Mouse (Mus musculus): ENCODE data around the gene Hddc3. TPM values are rescaled to one million over a fixed set of nuclear protein-coding genes. Genes with fewer than 3 reads are reported as not detected.

Gene Hddc3
- polyA plus RNA-seq (2016; fragmentation: Nextera tagmentation; extraction: Ambion mirVana) = 5.1 and 6.8 TPM in 2 replicates

GRCm38 (mm10) chr7:80342858-80343257 is at the start of gene Hddc3:
Hddc3 (plus strand) TSS chr7:80343104.
- 1% methylated on average over 25 of the region's 25 CpGs for WGBS (ENCODE audit: insufficient replicate concordance)
- H3K27ac ChIP-seq = peak within 1 kb of the TSS; percentile 70
- no peaks in the 10 kb centered on the region for H3K27me3 ChIP-seq (replicated peaks)
- peak within 1 kb of the TSS; percentile 66 for H3K4me3 ChIP-seq
- H3K9me3 ChIP-seq (replicated peaks) = no peaks in the 10 kb centered on the region
- peaks cover 9% of the 10 kb centered on the region for H3K36me3 ChIP-seq
- H3K4me1 ChIP-seq = peaks cover 55% of the 10 kb centered on the region
- peak within 1 kb of the TSS; percentile 76 for H3K9ac ChIP-seq
- H3K4me2 ChIP-seq = peak within 1 kb of the TSS; percentile 73
- ATAC-seq = peak; percentile 14; the same call in 1 of the 2 replicates

- Histone ChIP-seq H3K36me3 (peaks cover 53% of the 10 kb centered on the region), H3K27ac (peak within 1 kb of the TSS; percentile 93), H3K4me1 (peaks cover 61% of the 10 kb centered on the region), H3K9ac (peak within 1 kb of the TSS; percentile 95), H3K4me2 (peak within 1 kb of the TSS; percentile 71), H3K9me3 (replicated peaks) (no peaks in the 10 kb centered on the region), H3K27me3 (replicated peaks) (no peaks in the 10 kb centered on the region), H3K4me3 (peak within 1 kb of the TSS; percentile 89)
- ATAC-seq = peak; percentile 99
- WGBS (ENCODE audit: insufficient replicate concordance) = under 1% methylated on average over 52 of the region's 52 CpGs
These were observed 48.7 kb upstream of the Hddc3 start, which contains the start of gene Prc1 for GRCm38 (mm10) chr7:80294062-80294763. Prc1 (plus strand) TSS chr7:80294450.

- peak; percentile 30; the same call in 1 of the 2 replicates for ATAC-seq
- WGBS (ENCODE audit: insufficient replicate concordance) = 8% methylated on average over 37 of the region's 37 CpGs
- Histone ChIP-seq H3K27me3 (replicated peaks) (no peaks in the 10 kb centered on the region), H3K36me3 (peaks cover 56% of the 10 kb centered on the region), H3K4me2 (peak overlapping the region; percentile 71), H3K4me1 (peaks cover 69% of the 10 kb centered on the region), H3K27ac (peak overlapping the region; percentile 89), H3K9ac (peak overlapping the region; percentile 95), H3K4me3 (peak overlapping the region; percentile 89), H3K9me3 (replicated peaks) (no peaks in the 10 kb centered on the region)
These were observed 47.9 kb upstream of the Hddc3 start for GRCm38 (mm10) chr7:80294764-80295648.

DNA sequence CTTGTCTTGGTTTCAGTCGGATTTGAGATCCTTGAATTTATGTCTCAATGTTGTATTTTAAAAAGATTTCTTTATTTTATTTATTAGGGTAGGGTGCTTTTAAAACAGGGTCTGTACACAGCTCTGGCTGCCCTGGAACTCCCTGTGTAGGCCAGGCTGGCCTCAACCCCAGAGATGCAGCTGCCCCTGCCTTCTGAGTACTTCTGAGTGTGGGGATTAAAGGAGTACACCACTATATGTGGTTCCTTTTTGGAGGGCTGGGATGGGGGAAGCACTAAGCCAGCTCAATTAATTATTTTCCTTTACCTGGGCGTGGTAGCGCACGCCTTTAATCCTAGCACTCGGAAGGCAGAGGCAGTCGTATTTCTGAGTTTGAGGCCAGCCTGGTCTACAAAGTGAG is 46.4 kb upstream of the Hddc3 start:
- Histone ChIP-seq H3K4me1 (peaks cover 70% of the 10 kb centered on the region), H3K36me3 (peaks cover 57% of the 10 kb centered on the region)

GRCm38 (mm10) chr7:80297041-80297440 is 45.9 kb upstream of the Hddc3 start:
- Histone ChIP-seq H3K4me2 (peak overlapping the region; percentile 71), H3K27me3 (replicated peaks) (no peaks in the 10 kb centered on the region), H3K9me3 (replicated peaks) (no peaks in the 10 kb centered on the region), H3K9ac (peak overlapping the region; percentile 95), H3K27ac (no peak overlapping the region; the same call in 1 of the 2 replicates), H3K4me1 (peaks cover 70% of the 10 kb centered on the region), H3K4me3 (peak overlapping the region; percentile 89), H3K36me3 (peaks cover 63% of the 10 kb centered on the region)
- no peak for ATAC-seq
- WGBS (ENCODE audit: insufficient replicate concordance) = 92% methylated on average over 3 of the region's 3 CpGs

More for the DNA sequence above, 46.4 kb upstream of the Hddc3 start:
- H3K9me3 ChIP-seq (replicated peaks) = no peaks in the 10 kb centered on the region
- peak overlapping the region; percentile 71 for H3K4me2 ChIP-seq
- no peaks in the 10 kb centered on the region for H3K27me3 ChIP-seq (replicated peaks)
- peak overlapping the region; percentile 95 for H3K9ac ChIP-seq
- peak overlapping the region; percentile 89 for H3K4me3 ChIP-seq
- ATAC-seq = no peak
- no peak overlapping the region for H3K27ac ChIP-seq
- WGBS (ENCODE audit: insufficient replicate concordance) = 83% methylated on average over 6 of the region's 6 CpGs

DNA sequence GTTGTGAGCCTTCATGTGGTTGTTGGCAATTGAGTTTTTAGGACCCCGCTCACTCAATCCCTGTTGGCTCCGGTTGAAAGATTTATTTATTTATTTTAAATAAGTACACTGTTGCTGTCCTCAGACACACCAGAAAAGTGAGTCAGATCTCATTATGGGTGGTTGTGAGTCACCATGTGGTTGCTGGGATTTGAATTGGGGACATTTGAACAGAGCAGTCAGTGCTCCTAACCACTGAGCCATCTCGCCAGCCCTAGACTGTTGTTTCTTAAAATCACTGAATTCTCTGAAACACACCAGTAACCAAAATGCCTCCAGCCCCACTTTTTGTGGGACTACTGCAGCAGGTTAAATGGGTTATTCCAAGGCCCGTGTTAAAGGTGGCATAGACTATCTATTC is 44.1 kb upstream of the Hddc3 start:
- H3K36me3 ChIP-seq = peaks cover 79% of the 10 kb centered on the region
- peaks cover 52% of the 10 kb centered on the region for H3K4me1 ChIP-seq
- H3K27ac ChIP-seq = no peak overlapping the region
- no peak overlapping the region for H3K9ac ChIP-seq
- H3K27me3 ChIP-seq (replicated peaks) = no peaks in the 10 kb centered on the region
- no peaks in the 10 kb centered on the region for H3K9me3 ChIP-seq (replicated peaks)
- H3K4me2 ChIP-seq = peak overlapping the region; percentile 71; the same call in 1 of the 2 replicates
- no peak for ATAC-seq
- 92% methylated on average over 4 of the region's 4 CpGs for WGBS (ENCODE audit: insufficient replicate concordance)
- no peak overlapping the region for H3K4me3 ChIP-seq

GRCm38 (mm10) chr7:80299568-80299967 is 43.3 kb upstream of the Hddc3 start:
- no peak for ATAC-seq
- Histone ChIP-seq H3K36me3 (peaks cover 88% of the 10 kb centered on the region), H3K27me3 (replicated peaks) (no peaks in the 10 kb centered on the region), H3K4me1 (peaks cover 51% of the 10 kb centered on the region), H3K27ac (no peak overlapping the region), H3K4me3 (no peak overlapping the region), H3K9me3 (replicated peaks) (no peaks in the 10 kb centered on the region), H3K9ac (no peak overlapping the region), H3K4me2 (peak overlapping the region; percentile 7; the same call in 1 of the 2 replicates)
- 88% methylated on average over 3 of the region's 3 CpGs for WGBS (ENCODE audit: insufficient replicate concordance)

DNA sequence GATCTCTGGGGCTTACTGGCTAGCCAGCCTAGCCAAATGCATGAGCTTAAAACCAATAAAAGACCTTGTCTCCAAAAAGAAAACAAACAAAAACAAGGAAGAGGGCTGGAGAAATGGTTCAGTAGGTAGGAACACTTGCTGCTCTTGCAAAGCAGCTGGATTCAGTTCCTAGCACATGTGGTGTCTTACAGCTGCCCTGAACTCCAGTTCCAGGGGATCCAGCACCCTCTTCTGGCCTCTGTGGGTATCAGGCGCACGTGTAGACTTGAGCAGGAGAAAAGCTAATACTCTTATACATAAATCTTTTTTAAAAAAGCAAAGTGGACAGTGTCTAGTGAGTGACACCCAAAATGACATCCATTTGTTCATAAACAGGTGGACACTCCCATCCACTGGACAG is 41.4 kb upstream of the Hddc3 start:
- no peak for ATAC-seq
- no peak overlapping the region for H3K9ac ChIP-seq
- H3K27ac ChIP-seq = no peak overlapping the region
- peaks cover 99% of the 10 kb centered on the region for H3K36me3 ChIP-seq
- no peaks in the 10 kb centered on the region for H3K9me3 ChIP-seq (replicated peaks)
- 83% methylated on average over 2 of the region's 2 CpGs for WGBS (ENCODE audit: insufficient replicate concordance)
- H3K4me1 ChIP-seq = peaks cover 38% of the 10 kb centered on the region
- H3K27me3 ChIP-seq (replicated peaks) = no peaks in the 10 kb centered on the region
- H3K4me2 ChIP-seq = no peak overlapping the region
- no peak overlapping the region for H3K4me3 ChIP-seq

DNA sequence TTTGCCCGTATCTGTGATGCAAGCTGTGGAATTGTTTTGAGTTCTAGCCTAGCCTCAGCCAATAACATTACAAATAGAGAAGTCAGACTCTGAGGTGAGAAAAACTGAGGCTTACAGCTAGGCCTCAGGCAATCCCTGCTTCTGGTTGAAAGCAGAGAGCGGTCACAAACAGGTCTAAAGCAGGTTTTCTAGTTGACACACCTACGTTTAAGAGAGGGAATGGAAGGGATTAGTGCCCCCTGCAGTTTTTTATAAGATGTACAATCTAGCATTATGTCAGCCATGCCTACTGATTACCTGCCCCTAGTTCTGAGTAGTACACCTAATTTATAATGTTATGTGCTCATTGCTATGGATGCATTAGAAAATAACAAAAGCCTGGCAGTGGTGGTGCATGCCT is 35.1 kb upstream of the Hddc3 start:
- Histone ChIP-seq H3K9me3 (replicated peaks) (no peaks in the 10 kb centered on the region), H3K4me1 (no peaks in the 10 kb centered on the region), H3K4me3 (no peak overlapping the region), H3K36me3 (peaks cover 100% of the 10 kb centered on the region), H3K9ac (no peak overlapping the region), H3K4me2 (no peak overlapping the region), H3K27me3 (replicated peaks) (no peaks in the 10 kb centered on the region), H3K27ac (no peak overlapping the region)
- WGBS (ENCODE audit: insufficient replicate concordance) = 89% methylated on average over 3 of the region's 3 CpGs
- ATAC-seq = no peak

GRCm38 (mm10) chr7:80310771-80311170 is 32.1 kb upstream of the Hddc3 start:
- no peak overlapping the region for H3K27ac ChIP-seq
- 81% methylated on average over 7 of the region's 7 CpGs for WGBS (ENCODE audit: insufficient replicate concordance)
- no peaks in the 10 kb centered on the region for H3K27me3 ChIP-seq (replicated peaks)
- no peak overlapping the region for H3K4me2 ChIP-seq
- no peaks in the 10 kb centered on the region for H3K4me1 ChIP-seq
- no peak overlapping the region for H3K9ac ChIP-seq
- H3K9me3 ChIP-seq (replicated peaks) = no peaks in the 10 kb centered on the region
- no peak for ATAC-seq
- no peak overlapping the region for H3K4me3 ChIP-seq
- peaks cover 100% of the 10 kb centered on the region for H3K36me3 ChIP-seq

- Histone ChIP-seq H3K36me3 (peaks cover 98% of the 10 kb centered on the region), H3K9ac (no peak overlapping the region), H3K9me3 (replicated peaks) (no peaks in the 10 kb centered on the region), H3K4me2 (no peak overlapping the region), H3K27ac (no peak overlapping the region), H3K4me1 (no peaks in the 10 kb centered on the region), H3K27me3 (replicated peaks) (no peaks in the 10 kb centered on the region), H3K4me3 (no peak overlapping the region)
- 75% methylated on average over 2 of the region's 2 CpGs for WGBS (ENCODE audit: insufficient replicate concordance)
- no peak for ATAC-seq
These were observed 27.2 kb upstream of the Hddc3 start for GRCm38 (mm10) chr7:80315733-80316132.

Measured in liver, embryonic 12.5 days (tissue).